Mouse (Mus musculus) spleen, adult 2 months (tissue): ENCODE measurements around the gene Prkcz.

ENCODE experiments used
- CTCF ChIP-seq: fragments of 200-500 bp; IDR thresholded peaks from 2 replicates; pipeline ENCODE4 v1.5.1; 2011; ENCODE audit warnings: mild to moderate bottlenecking, inconsistent platforms; ENCODE audit not compliant: insufficient read depth, insufficient read length, insufficient replicate concordance; ENCODE audit errors: extremely low read depth
- POLR2A ChIP-seq: fragments of 200-500 bp; IDR thresholded peaks from 2 replicates; pipeline ENCODE4 v1.6.1; 2011; ENCODE audit warnings: low read depth, low read length, inconsistent platforms

- TF ChIP-seq CTCF (no peak), POLR2A (no peak)
Observed at GRCm38 (mm10) chr4:155336284-155337050, 24.7 kb downstream of the Prkcz start.
